Mouse (Mus musculus) gastrocnemius, adult 2 months (tissue): ENCODE measurements around the gene Apeh. TPM values are rescaled to one million over a fixed set of nuclear protein-coding genes. Genes with fewer than 3 reads are reported as not detected.
A peak's percentile ranks its signal among the peaks of the same experiment; 100 is the strongest.

Source experiments
- DNase-seq: peaks from one replicate; pipeline ENCODE4 v3.0.0; 2022
- H3K27ac ChIP-seq: fragments of 200-600 bp; 2 replicates; pipeline ENCODE4 v1.8.1; 2022; ENCODE audit warnings: mild to moderate bottlenecking
- H3K4me3 ChIP-seq: fragments of 200-600 bp; 2 replicates; pipeline ENCODE4 v1.8.1; 2022; ENCODE audit warnings: mild to moderate bottlenecking, moderate library complexity
- CTCF ChIP-seq: fragments of 200-600 bp; IDR thresholded peaks from 2 replicates; pipeline ENCODE4 v1.8.1; 2022; ENCODE audit warnings: antibody characterized with exemption, mild to moderate bottlenecking, moderate library complexity
- intact Hi-C: fragments of 180-260 bp; cut with DNase I; formaldehyde crosslinking; loops from one replicate; pipeline ENCODE4 v1.15.1; 2025
- total RNA-seq, 2 experiments: library from RNA; stranded (reverse); gene quantifications; 2 replicates each; pipeline ENCODE4 v1.2.3; 2021

Apeh gene
- total RNA-seq, 2 experiments from 2014 or later, result 30.6 to 33.4 TPM

DNA sequence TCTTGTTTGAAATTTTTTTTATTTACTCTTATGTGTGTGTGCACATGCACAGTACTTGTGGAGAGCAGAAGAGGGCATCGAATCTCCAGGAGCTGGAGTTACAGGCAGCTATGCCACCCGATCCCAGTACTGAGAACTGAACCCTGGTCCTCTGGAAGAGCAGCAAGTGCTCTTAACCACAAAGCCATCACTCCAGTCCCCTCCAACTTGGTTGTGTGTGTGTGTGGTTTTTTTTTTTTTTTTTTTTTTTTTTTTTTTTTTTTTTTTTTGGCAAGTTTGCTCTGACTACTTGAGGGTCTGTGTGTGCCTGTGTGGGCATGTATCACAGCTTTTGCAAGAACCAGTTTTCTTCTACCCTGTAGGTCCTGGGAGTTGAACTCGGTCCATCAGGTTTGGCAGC is 38.0 kb upstream of the Apeh start:
- DNase-seq, result no peak
- no peak for TF ChIP-seq CTCF
- no peak overlapping the region for H3K4me3 ChIP-seq
- no peak overlapping the region for H3K27ac ChIP-seq
- intact Hi-C loops, result no loop called here

- no peak for DNase-seq
- TF ChIP-seq CTCF, result no peak
- no peak overlapping the region for H3K4me3 ChIP-seq
- intact Hi-C loops, result no loop called here
- no peak overlapping the region for H3K27ac ChIP-seq
Measured at GRCm38 (mm10) chr9:108131502-108131901, 37.1 kb upstream of the Apeh start.

DNA sequence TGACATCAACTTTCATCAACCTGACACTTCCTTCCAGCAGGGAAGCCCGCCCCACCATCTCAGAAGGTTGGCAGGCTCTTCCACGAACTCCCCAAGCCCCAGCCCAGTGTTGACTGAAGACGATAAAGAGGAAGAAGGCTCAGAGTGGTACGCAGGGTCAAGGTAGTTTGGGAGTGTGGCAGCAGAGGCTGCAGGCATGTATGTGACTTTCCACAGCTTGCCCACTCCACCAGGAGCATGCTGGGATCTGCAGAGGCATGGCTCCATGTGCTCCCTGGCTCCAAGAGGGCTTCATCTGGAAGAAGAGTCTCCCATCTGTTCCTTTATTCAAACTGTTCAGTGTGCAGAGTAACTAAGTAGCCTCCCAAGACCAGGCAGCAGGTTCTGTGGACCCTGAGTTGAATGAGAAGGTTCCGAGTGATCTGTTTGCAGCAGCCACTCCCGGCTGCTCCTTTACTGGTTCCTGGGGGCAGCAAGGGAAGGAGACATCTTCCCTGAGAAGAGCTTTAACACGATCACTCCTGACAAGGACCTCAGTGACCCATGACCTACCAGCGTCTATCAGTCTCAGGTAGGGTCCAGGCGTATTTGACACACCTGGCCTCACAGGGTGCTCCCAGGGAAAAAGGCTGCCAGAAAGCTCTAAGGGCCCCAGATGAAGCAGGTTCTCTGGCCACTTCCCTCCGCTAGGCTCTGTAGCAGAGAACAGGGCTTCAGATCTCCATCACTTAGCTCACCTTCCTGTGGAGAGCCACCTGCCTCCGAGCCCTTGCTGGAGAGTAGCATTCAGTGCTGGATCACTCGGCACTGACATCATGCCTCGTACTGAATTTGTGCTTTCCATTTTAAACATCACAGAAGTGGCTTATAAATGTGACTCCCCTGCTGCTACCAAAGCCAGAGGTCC is 34.9 kb upstream of the Apeh start:
- Histone ChIP-seq H3K27ac (no peak overlapping the region), H3K4me3 (no peak overlapping the region)
- TF ChIP-seq CTCF, result no peak
- intact Hi-C loops, result no loop called here
- DNase-seq, result no peak

- Histone ChIP-seq H3K4me3 (no peak overlapping the region), H3K27ac (no peak overlapping the region)
- intact Hi-C loops, result no loop called here
- no peak for TF ChIP-seq CTCF
- DNase-seq, result no peak
Measured at GRCm38 (mm10) chr9:108128248-108128647, 33.8 kb upstream of the Apeh start.

DNA sequence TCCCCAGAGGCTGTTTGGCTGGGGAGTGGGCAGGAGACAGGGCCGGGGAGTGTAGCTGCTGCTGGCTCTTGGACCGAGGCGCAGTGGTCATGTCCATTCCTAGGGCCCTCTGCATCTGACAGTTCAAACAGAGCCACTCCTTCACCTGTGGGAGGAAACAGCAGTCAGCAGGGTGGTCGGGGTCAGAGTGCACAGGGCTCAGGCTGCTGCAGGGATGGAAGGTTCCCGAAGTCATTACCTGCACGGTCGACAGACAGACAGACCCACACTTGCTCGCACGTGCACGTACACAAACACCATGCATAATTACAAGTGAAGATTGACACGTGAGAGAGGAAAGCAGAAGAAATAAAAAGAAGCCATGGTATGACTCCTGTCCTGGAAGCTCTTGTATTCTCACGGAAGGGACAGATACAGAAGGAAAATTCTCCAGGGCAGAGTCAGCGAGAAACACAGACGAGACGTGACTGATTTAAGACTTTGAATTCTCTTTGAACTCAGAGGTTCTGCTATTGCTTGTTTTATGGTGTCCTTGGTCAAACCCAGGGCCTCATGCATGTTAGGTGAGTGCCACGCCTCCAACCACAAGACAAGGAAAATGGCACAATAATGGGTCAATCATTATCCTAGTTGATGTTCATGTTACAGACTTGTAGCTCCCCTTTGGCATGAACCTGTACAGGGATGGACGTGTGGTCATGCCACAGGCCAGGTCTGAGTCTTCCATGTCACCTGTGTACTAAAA is 32.2 kb upstream of the Apeh start:
- TF ChIP-seq CTCF, result no peak
- intact Hi-C loops, result no loop called here

DNA sequence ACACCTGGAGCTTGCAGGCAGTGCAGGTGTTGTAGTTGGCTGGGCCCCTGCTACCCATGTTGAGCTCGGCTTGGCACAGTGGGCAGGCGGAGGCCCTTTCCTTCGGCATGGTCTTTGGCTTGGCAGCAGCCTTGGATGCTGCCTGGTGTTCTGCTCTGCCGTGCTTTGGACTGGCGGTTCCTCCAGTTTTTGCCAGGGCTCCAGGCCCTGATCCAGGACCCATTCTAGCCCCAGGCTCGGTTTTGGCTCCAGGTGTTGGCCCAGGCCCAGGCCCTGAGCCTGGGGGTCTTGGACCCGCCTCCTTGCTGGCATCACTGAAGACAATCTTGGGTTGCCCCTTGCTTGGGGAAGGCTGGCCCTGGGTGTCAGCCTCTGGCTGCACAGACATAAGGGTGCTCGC is 31.3 kb upstream of the Apeh start:
- no peak for TF ChIP-seq CTCF
- H3K27ac ChIP-seq, result no peak overlapping the region
- DNase-seq, result no peak
- H3K4me3 ChIP-seq, result no peak overlapping the region
- intact Hi-C loops, result no loop called here

More for the DNA sequence above, 32.2 kb upstream of the Apeh start:
- no peak overlapping the region for H3K4me3 ChIP-seq
- no peak overlapping the region for H3K27ac ChIP-seq
- DNase-seq, result no peak

DNA sequence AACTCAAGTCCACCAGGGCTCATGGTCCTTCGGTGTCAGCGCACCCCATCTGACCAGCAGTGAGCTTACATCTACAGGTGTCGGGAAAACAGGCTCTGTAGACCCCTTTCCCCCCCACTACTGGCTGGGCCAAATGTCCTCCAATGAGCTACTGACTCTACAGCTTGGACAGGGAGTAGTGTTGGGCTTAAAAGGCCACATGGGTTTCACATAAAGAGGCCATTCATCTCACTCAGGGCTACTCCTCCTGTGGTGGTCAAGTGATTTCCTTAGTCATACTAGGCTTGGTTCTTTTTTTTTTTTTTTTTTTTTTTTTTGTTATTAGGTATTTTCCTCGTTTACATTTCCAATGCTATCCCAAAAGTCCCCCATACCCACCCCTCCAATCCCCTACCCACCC is 29.5 kb upstream of the Apeh start:
- Histone ChIP-seq H3K4me3 (no peak overlapping the region), H3K27ac (no peak overlapping the region)
- TF ChIP-seq CTCF, result no peak
- intact Hi-C loops, result no loop called here
- no peak for DNase-seq

DNA sequence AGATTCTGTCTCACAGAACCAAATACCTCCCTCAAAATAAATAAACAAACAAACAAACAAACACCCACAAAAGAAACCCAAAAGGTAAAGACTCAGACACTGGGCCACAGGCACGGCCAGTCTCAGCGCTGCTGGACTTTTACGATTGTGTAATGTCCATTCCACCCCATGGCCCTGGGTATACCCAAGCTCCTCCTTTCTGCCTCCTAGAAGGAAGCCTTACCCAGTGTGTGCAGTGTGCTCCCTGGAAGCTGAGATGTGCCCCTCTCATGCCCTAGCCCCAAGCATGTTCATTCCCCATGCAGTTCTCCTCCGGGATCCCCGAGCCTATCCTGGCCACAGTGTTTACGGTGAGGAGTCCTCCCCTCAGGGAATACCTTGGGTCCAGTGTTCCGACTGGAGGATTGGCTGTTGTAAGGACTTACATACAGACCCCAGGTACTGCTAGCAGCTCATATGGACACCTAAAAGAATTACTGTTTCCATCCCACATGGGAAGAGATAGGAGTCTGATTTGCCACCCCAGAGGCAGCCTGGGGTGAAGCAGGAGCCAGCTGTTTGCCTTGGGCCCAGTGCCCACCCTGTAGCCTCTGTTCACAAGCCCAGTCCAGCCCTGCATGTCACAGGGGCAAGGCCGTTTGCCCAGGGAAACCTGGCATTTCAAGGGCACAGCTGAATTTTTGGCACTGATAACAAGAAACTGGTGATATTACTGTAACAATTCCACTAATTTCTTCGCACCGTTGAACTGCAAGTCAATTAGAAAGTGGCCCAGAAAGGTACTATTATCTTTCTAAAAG is 27.0 kb upstream of the Apeh start:
- H3K27ac ChIP-seq, result peak overlapping the region; percentile 79
- TF ChIP-seq CTCF, result no peak
- DNase-seq, result peak; percentile 69

DNA sequence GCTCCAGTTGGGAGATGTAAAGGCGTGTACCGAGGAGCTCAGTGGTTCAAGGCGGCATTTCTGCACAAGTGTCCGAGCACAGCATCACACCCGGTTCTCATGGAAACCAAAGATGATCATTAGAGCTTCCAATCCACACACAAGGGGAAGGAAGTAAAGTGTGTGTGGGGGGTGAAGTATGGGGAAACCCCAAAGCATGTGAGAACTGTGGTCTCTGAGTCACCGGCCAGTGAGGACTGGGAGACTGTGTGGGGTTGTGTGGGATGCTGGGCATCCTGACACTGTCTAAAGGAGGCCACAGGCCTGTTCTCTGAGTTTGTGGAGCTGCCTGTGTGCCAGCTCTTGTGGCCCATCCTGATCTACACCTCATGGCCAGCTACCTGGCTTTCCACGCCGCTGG is 26.3 kb upstream of the Apeh start:
- Histone ChIP-seq H3K27ac (peak overlapping the region; percentile 79), H3K4me3 (no peak overlapping the region)
- intact Hi-C loops, result no loop called here
- no peak for TF ChIP-seq CTCF
- DNase-seq, result no peak

More for the DNA sequence above, 27.0 kb upstream of the Apeh start:
- no peak overlapping the region for H3K4me3 ChIP-seq
- intact Hi-C loops, result no loop called here

DNA sequence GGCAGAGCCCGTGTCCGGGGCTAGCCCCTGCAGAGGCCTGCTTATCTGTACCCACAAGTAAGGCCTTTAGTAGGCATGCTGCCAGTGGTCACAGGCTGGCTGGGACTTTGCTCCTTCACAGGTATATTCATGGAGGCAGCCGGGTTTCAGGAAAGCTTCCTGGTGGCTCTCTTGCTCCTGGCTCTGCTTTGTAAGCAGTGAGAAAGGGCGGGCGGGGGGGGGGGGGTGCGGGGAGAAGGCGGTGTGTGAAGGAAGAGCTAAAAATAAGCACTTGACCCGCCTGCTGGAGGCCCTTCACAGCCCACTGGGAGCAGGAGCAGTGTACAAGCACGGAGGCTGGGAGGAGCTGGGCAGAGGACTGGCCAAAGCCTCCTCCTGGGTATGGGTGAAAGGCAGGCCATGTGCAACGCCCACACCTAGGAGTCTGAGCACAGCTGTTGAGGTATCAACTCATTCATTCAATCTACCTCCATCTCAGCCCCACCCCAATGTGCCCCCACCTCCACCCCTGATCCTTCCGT is 25.5 kb upstream of the Apeh start:
- no peak overlapping the region for H3K4me3 ChIP-seq
- intact Hi-C loops, result no loop called here
- peak overlapping the region; percentile 86 for H3K27ac ChIP-seq
- peak; percentile 83 for DNase-seq
- no peak for TF ChIP-seq CTCF

DNA sequence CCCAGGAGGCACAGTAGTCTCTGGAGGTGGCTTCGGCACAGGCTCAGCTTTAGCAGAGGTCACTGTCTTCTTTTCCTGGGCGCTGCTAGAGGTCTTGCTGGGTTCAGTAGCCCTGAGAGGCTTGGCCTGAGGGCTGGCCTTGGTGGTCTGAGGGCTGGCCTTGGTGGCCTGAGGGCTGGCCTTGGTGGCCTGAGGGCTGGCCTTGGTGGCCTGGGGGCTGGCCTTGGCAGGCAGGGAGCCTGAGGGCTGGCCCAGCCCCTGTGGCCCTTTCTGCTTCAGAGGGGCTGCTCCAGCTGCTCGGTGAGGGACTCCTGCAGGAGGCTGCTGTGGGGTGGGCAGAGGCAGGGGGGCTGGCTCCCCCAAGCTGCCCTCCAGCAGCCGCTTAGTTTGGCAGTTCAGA is 22.7 kb upstream of the Apeh start:
- DNase-seq, result no peak
- Histone ChIP-seq H3K27ac (no peak overlapping the region), H3K4me3 (no peak overlapping the region)
- TF ChIP-seq CTCF, result no peak
- intact Hi-C loops, result no loop called here

DNA sequence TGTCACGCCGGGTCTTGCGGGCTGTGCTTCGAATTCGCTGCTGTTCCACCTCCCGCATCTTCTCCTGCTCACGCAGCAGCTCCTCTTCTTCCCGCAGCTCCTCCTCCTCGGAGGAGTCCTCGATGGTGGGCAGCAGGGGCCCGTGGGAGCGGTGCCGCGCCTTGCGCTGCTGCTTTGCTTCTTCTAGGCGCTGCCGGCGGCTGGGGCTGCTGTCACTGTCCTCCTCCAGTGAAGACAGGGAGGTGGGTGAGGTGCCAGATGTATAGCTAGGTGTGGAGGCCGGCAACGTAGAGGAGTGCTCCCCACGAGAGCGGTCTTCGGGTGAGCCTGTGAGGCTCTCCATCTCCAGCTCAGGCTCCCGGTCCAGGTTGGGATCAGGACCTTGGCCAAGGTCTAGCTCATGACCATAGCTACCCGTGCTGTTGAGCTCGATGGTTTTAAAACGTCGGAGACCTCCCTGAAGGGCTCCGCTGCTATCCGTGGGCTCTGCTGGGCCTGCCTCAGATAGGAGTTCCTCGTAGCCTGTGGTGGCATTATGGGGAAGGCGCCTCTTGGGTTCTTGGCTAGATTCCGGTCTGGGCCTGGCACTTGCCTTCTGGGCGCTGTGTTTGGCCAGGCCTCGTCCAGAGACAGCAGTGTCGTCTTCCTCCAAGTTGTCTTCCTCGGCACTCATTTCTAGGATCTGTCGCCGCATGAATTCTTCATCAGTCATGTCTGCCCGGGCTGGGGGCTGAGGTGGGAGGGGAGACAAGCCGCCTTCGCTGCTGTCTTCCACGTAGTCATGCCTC is 21.1 kb upstream of the Apeh start:
- Histone ChIP-seq H3K27ac (no peak overlapping the region), H3K4me3 (no peak overlapping the region)
- TF ChIP-seq CTCF, result no peak
- intact Hi-C loops, result no loop called here
- DNase-seq, result no peak
